Mouse (Mus musculus) forebrain, embryonic 12.5 days (tissue): Measurements from ENCODE around the gene Rcn3. TPM values are rescaled to one million over a fixed set of nuclear protein-coding genes. Genes with fewer than 3 reads are reported as not detected.

Experiments
- ATAC-seq: fragments of 200-750 bp; cut with Nextera tagmentation; 2 replicates; pipeline ENCODE4 v1.8.0; 2017; ENCODE audit warnings: moderate TSS enrichment; ENCODE audit not compliant: low FRiP score
- H3K27ac ChIP-seq: fragments of 300-500 bp; sonication (generic); 2 replicates; pipeline ENCODE4 v1.5.1; 2016; ENCODE audit warnings: mild to moderate bottlenecking
- H3K27me3 ChIP-seq: fragments of 300-500 bp; sonication (generic); 2 replicates; pipeline ENCODE4 v1.6.1; 2016; ENCODE audit warnings: mild to moderate bottlenecking
- H3K36me3 ChIP-seq: fragments of 300-500 bp; sonication (generic); replicated peaks from 2 replicates; pipeline ENCODE4 v1.6.1; 2016; ENCODE audit warnings: mild to moderate bottlenecking
- H3K4me1 ChIP-seq: fragments of 300-500 bp; sonication (generic); 2 replicates; pipeline ENCODE4 v1.6.1; 2016
- H3K4me2 ChIP-seq: fragments of 300-500 bp; sonication (generic); 2 replicates; pipeline ENCODE4 v1.6.1; 2016; ENCODE audit warnings: mild to moderate bottlenecking, moderate library complexity
- H3K4me3 ChIP-seq: fragments of 300-500 bp; sonication (generic); replicated peaks from 2 replicates; pipeline ENCODE4 v1.5.1; 2016; ENCODE audit warnings: mild to moderate bottlenecking
- H3K9ac ChIP-seq: fragments of 300-500 bp; sonication (generic); 2 replicates; pipeline ENCODE4 v1.6.1; 2016; ENCODE audit warnings: mild to moderate bottlenecking
- H3K9me3 ChIP-seq: fragments of 300-500 bp; sonication (generic); 2 replicates; pipeline ENCODE4 v1.6.1; 2016
- WGBS: fragments of 180-500 bp; shearing (Covaris S2); methylation state at CpG from one replicate; pipeline ENCODE4 v1.1.7; 2016; 5-methylcytosine and 5-hydroxymethylcytosine counted together
- polyA plus RNA-seq: library from polyadenylated mRNA; unstranded; fragments of >200 nt; fragmentation: Nextera tagmentation; extraction: Ambion mirVana; gene quantifications from 2 replicates; pipeline ENCODE4 v1.2.1, GENCODE M21; 2016

The Rcn3 gene
- polyA plus RNA-seq, 1 experiment from 2014 or later: 101 TPM

- no peak overlapping the region for H3K9ac ChIP-seq
- WGBS: 91% methylated on average over 6 of the region's 6 CpGs
- no peak overlapping the region for H3K4me3 ChIP-seq
- peaks cover 39% of the 10 kb centered on the region for H3K4me1 ChIP-seq
- no peak overlapping the region for H3K27ac ChIP-seq
- ATAC-seq: no peak
- no peaks in the 10 kb centered on the region for H3K27me3 ChIP-seq
- no peaks in the 10 kb centered on the region for H3K36me3 ChIP-seq
- no peaks in the 10 kb centered on the region for H3K9me3 ChIP-seq
- H3K4me2 ChIP-seq: no peak overlapping the region
Measured at GRCm38 (mm10) chr7:45060632-45061122, 31.3 kb downstream of the Rcn3 start.

GRCm38 (mm10) chr7:45058607-45059571, 33.1 kb downstream of the Rcn3 start:
- Histone ChIP-seq H3K27ac (peak overlapping the region; percentile 74), H3K9me3 (no peaks in the 10 kb centered on the region), H3K4me3 (0 out of 2 replicates have a peak overlapping the region, but pooled peaks have one; percentile 10), H3K4me1 (peaks cover 45% of the 10 kb centered on the region), H3K36me3 (no peaks in the 10 kb centered on the region), H3K4me2 (0 out of 2 replicates have a peak overlapping the region, but pooled peaks have one; percentile 10), H3K9ac (no peak overlapping the region), H3K27me3 (no peaks in the 10 kb centered on the region)
- 79% methylated on average over 10 of the region's 10 CpGs for WGBS
- ATAC-seq: no peak

GRCm38 (mm10) chr7:45056972-45057348, 35.1 kb downstream of the Rcn3 start:
- Histone ChIP-seq H3K27me3 (no peaks in the 10 kb centered on the region), H3K9ac (no peak overlapping the region), H3K27ac (no peak overlapping the region), H3K4me1 (peaks cover 39% of the 10 kb centered on the region), H3K9me3 (no peaks in the 10 kb centered on the region), H3K36me3 (no peaks in the 10 kb centered on the region), H3K4me3 (no peak overlapping the region), H3K4me2 (no peak overlapping the region)
- no peak for ATAC-seq

DNA sequence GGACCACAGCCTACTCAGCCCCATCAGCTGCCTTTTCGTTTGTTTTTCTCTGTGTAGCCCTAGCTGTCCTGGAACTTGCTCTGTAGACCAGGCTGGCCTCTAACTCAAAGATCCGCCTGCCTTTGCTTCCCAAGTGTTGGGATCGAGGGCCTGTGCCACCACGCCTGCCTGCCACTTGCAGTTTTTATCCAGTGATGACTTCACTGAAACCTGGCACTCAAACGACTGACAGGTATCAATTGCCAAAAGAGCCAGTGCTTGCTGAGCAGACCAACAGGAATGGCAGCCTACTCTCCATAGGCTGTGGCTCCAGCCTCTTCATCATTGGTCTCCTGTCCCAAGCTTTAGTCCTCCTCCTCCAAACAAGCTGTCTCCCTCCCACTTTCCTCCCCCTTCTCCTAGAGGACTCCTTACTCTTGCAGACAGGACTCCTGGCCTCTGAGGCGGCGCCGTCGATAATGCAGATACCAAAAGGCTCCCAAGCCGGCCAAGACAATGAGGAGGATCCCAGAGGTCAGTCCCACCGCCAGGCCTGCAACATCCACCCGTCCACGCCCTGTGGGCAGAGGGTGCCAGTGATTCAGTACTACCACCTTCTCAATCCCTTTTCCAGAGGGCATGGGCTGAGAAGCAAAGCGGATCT, 35.6 kb downstream of the Rcn3 start:
- no peaks in the 10 kb centered on the region for H3K9me3 ChIP-seq
- no peak overlapping the region for H3K27ac ChIP-seq
- H3K27me3 ChIP-seq: no peaks in the 10 kb centered on the region
- no peak overlapping the region for H3K4me3 ChIP-seq
- WGBS: 70% methylated on average over 14 of the region's 14 CpGs
- no peaks in the 10 kb centered on the region for H3K36me3 ChIP-seq
- peaks cover 40% of the 10 kb centered on the region for H3K4me1 ChIP-seq
- ATAC-seq: no peak
- no peak overlapping the region for H3K9ac ChIP-seq
- H3K4me2 ChIP-seq: no peak overlapping the region

DNA sequence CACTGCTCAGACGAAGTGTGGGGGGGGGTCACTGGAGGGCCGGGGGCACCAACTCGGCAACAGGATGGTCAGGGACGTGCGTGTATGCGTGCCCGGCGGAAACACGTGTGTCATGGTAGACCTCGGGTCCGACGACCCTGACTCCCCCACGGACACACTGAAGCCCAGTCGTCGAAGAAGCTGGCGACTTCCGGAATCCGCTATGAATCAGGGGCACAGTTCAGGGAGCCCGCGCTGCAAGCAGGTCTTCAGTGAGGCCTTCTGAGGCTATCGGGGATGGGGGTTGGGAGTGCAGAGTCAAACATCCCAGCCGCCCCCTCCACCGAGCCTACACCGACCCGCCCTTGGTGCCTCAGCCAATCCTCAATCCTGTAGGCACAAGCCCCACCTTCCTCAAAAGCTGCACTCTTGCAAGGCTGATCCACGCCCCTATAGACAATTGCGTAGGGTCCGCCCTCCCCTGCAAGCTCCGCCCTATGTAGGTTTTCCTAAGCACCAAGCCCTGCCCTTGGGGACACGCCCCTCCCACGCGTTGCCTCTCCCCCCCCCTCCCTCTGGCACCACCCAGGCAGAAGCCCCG, 38.0 kb downstream of the Rcn3 start:
- H3K9ac ChIP-seq: peak overlapping the region; percentile 94
- ATAC-seq: peak; percentile 91
- H3K27me3 ChIP-seq: no peaks in the 10 kb centered on the region
- H3K36me3 ChIP-seq: peaks cover 16% of the 10 kb centered on the region
- peak overlapping the region; percentile 90 for H3K4me3 ChIP-seq
- peak overlapping the region; percentile 85 for H3K4me2 ChIP-seq
- H3K4me1 ChIP-seq: peaks cover 37% of the 10 kb centered on the region
- under 1% methylated on average over 33 of the region's 33 CpGs for WGBS
- peak overlapping the region; percentile 100 for H3K27ac ChIP-seq
- no peaks in the 10 kb centered on the region for H3K9me3 ChIP-seq

GRCm38 (mm10) chr7:45053117-45053930, 38.7 kb downstream of the Rcn3 start:
- Histone ChIP-seq H3K4me2 (peak overlapping the region; percentile 85), H3K27ac (peak overlapping the region; percentile 100), H3K4me1 (peaks cover 30% of the 10 kb centered on the region), H3K4me3 (peak overlapping the region; percentile 90), H3K36me3 (peaks cover 23% of the 10 kb centered on the region), H3K27me3 (no peaks in the 10 kb centered on the region), H3K9me3 (no peaks in the 10 kb centered on the region), H3K9ac (peak overlapping the region; percentile 94)
- peak; percentile 66 for ATAC-seq
- under 1% methylated on average over 40 of the region's 59 CpGs for WGBS

- H3K36me3 ChIP-seq: peaks cover 28% of the 10 kb centered on the region
- H3K4me1 ChIP-seq: peaks cover 30% of the 10 kb centered on the region
- H3K9ac ChIP-seq: peak within 1 kb of the TSS; percentile 94
- peak within 1 kb of the TSS; percentile 100 for H3K27ac ChIP-seq
- WGBS: no CpG with 5 or more reads among the region's 18 CpGs
- H3K9me3 ChIP-seq: no peaks in the 10 kb centered on the region
- no peak for ATAC-seq
- H3K4me2 ChIP-seq: peak within 1 kb of the TSS; percentile 85
- peak within 1 kb of the TSS; percentile 90 for H3K4me3 ChIP-seq
- H3K27me3 ChIP-seq: no peaks in the 10 kb centered on the region
Measured at GRCm38 (mm10) chr7:45052862-45053116, 39.2 kb downstream of the Rcn3 start, which contains the start of gene Prr12. Gene Prr12 (minus strand): TSS chr7:45052881.

DNA sequence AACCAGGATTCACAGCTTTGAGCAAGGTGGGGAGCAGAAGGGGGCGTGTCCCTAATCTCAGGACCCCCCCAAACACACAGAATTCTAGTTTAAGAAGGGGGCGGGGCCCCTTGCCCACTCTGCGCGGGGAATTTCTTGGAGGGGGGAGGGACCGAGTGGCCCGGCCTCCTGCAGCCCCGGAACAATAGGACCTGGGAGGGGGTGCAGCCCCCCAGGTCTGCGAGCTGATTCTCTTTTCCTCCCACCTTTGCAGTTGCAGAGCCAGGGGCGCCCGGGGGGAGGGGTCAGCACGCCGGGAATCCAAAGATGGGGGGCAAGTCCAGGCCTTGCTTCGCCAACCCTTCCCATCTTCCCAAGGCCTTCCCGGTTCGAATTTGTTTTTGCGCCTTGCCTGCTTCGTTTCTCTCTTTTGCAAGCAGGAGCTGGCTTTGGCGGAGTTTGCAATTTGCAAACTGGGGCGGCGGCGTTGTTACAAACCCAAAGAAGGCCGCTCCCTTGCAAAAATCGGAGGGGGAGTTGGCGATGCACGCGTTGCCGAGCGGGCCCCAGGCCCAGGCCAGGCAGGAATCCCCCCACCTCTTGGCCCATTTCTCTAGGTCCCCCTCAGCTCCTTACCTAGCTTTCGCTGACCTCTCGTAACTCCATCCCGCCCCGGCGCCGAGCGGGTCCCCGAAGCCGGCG, 39.7 kb downstream of the Rcn3 start:
- H3K4me3 ChIP-seq: peak overlapping the region; percentile 90
- WGBS: under 1% methylated on average over 38 of the region's 38 CpGs
- H3K9ac ChIP-seq: peak overlapping the region; percentile 94
- H3K36me3 ChIP-seq: peaks cover 33% of the 10 kb centered on the region
- H3K27me3 ChIP-seq: no peaks in the 10 kb centered on the region
- ATAC-seq: no peak
- H3K4me1 ChIP-seq: peaks cover 30% of the 10 kb centered on the region
- no peaks in the 10 kb centered on the region for H3K9me3 ChIP-seq
- H3K4me2 ChIP-seq: peak overlapping the region; percentile 85
- peak overlapping the region; percentile 100 for H3K27ac ChIP-seq

DNA sequence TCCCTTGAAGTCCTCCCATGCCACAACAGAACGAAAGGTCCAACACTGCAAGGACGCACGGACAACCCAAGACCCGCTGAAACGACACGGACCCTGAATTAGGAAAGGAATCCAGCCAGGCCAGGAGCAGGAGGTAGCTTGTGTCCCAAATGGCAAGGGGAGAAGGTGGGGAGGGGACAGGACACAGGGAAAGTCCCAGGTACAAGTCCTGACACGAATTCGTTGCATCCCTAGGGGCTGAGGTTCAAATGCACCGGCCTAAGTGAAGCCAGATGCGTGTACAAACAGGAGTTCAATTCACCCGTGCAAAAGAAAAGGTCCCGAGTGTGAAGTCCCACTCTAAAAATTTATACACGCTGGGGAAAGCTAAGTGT, 40.4 kb downstream of the Rcn3 start:
- Histone ChIP-seq H3K36me3 (peaks cover 40% of the 10 kb centered on the region), H3K9me3 (no peaks in the 10 kb centered on the region), H3K4me3 (peak overlapping the region; percentile 90), H3K4me2 (peak overlapping the region; percentile 85), H3K27ac (peak overlapping the region; percentile 100), H3K4me1 (peaks cover 32% of the 10 kb centered on the region), H3K27me3 (no peaks in the 10 kb centered on the region), H3K9ac (peak overlapping the region; percentile 94)
- ATAC-seq: no peak
- WGBS: 1% methylated on average over 13 of the region's 13 CpGs

DNA sequence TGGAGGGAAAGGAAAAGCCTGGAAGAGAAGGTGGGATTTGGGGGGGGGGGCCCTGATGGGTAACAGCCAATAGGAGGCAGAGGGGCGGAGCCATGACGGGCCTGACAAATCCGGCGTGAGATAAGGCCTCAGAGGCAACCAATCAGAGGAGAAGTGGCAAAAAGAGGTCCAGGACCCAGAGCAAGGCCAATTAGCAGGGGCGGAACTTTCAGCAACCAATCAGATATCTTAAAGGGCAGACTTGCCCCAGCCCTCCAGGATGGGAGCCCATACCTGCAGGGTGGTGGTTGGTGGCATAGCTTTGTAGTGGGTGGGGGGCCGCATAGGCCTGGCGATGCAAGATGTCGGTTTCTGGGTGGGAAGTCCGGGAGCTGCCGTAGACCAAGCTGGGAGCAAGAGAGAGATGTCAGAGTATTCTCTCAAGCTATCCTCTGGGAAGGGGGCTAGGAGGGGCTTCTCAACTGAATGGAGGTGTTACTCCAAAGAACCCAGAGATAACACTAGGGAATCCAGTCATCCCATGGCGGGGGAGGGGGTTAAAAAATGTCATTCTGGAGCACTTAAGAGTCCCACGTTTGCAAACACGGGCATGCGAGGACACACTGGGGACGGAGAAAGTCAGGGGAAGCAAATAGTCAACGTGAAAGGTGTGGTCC, 40.9 kb downstream of the Rcn3 start:
- Histone ChIP-seq H3K4me3 (peak overlapping the region; percentile 90), H3K9me3 (no peaks in the 10 kb centered on the region), H3K4me1 (peaks cover 32% of the 10 kb centered on the region), H3K4me2 (peak overlapping the region; percentile 85), H3K36me3 (peaks cover 46% of the 10 kb centered on the region), H3K27me3 (no peaks in the 10 kb centered on the region), H3K9ac (peak overlapping the region; percentile 94), H3K27ac (peak overlapping the region; percentile 100)
- ATAC-seq: peak; percentile 59
- 2% methylated on average over 16 of the region's 16 CpGs for WGBS
